Mouse (Mus musculus) lung, postnatal 0 days (tissue): Measurements from ENCODE around the gene Rab21. TPM values are rescaled to one million over a fixed set of nuclear protein-coding genes. Genes with fewer than 3 reads are reported as not detected.

Experiments
- ATAC-seq: fragments of 200-750 bp; cut with Nextera tagmentation; 2 replicates; pipeline ENCODE4 v1.8.0; 2017; ENCODE audit warnings: moderate library complexity
- DNase-seq: peaks from one replicate; pipeline ENCODE4 v3.0.0-alpha.2; 2016; ENCODE audit warnings: low spot score
- H3K27ac ChIP-seq: fragments of 300-500 bp; sonication (generic); 2 replicates; pipeline ENCODE4 v1.5.1; 2014; ENCODE audit warnings: antibody characterized with exemption, mild to moderate bottlenecking, low read length, mixed read lengths
- H3K27me3 ChIP-seq: fragments of 300-500 bp; sonication (generic); replicated peaks from 2 replicates; pipeline ENCODE4 v1.6.1; 2014; ENCODE audit warnings: low read length, mixed read lengths; ENCODE audit not compliant: insufficient read depth
- H3K36me3 ChIP-seq: fragments of 300-500 bp; sonication (generic); 2 replicates; pipeline ENCODE4 v1.6.1; 2014; ENCODE audit warnings: low read length, mixed read lengths; ENCODE audit not compliant: insufficient read depth
- H3K4me1 ChIP-seq: fragments of 300-500 bp; sonication (generic); 2 replicates; pipeline ENCODE4 v1.6.1; 2014; ENCODE audit warnings: antibody characterized with exemption, low read depth, low read length, mixed read lengths; ENCODE audit not compliant: insufficient read depth
- H3K4me2 ChIP-seq: fragments of 300-500 bp; sonication (generic); replicated peaks from 2 replicates; pipeline ENCODE4 v1.6.1; 2014; ENCODE audit warnings: low read depth, mild to moderate bottlenecking, low read length, moderate library complexity, mixed read lengths
- H3K4me3 ChIP-seq: fragments of 300-500 bp; sonication (generic); 2 replicates; pipeline ENCODE4 v1.5.1; 2014; ENCODE audit warnings: low read depth, low read length
- H3K9ac ChIP-seq: fragments of 300-500 bp; sonication (generic); replicated peaks from 2 replicates; pipeline ENCODE4 v1.6.1; 2014; ENCODE audit warnings: low read depth, mild to moderate bottlenecking
- H3K9me3 ChIP-seq: fragments of 300-500 bp; sonication (generic); 2 replicates; pipeline ENCODE4 v1.6.1; 2016; ENCODE audit warnings: low read length, mixed read lengths
- CTCF ChIP-seq: IDR thresholded peaks from 2 replicates; pipeline ENCODE4 v1.5.1; 2016; ENCODE audit warnings: antibody characterized with exemption, mild to moderate bottlenecking
- EP300 ChIP-seq: IDR thresholded peaks from 2 replicates; pipeline ENCODE4 v1.6.1; 2016; ENCODE audit warnings: antibody characterized with exemption, mild to moderate bottlenecking, control low read depth
- WGBS: fragments of 180-500 bp; shearing (Covaris S2); extraction: QIAGEN DNeasy Blood & Tissue Kit; methylation state at CpG from one replicate; pipeline ENCODE4 v1.1.7; 2014; 5-methylcytosine and 5-hydroxymethylcytosine counted together
- polyA plus RNA-seq: library from polyadenylated mRNA; unstranded; fragments of >200 nt; fragmentation: Nextera tagmentation; extraction: Ambion mirVana; gene quantifications from 2 replicates; pipeline ENCODE4 v1.2.1, GENCODE M21; 2015

Rab21 gene
- polyA plus RNA-seq, 1 experiment from 2014 or later = 9.1 TPM

DNA sequence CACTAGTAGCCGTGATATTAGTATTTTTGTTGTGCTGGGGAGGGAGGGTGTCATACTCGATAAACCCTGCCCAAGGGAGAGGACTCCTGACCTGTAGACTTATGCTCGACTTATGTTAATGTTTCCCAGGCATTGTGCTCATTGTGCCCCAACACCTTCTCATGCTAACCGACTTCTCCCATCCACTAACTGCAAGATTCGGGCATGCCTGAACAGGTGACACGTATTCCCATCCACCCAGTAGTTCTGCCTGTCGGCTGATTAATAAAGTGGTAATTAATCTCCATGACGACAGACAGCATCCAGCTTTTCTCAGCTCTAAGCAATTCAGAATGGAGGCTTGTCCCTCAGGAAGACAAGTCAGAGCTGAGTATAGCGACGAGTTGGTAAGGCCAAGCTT lies 33.6 kb upstream of the Rab21 start:
- Histone ChIP-seq H3K4me1 (no peaks in the 10 kb centered on the region), H3K27me3 (no peaks in the 10 kb centered on the region), H3K36me3 (no peaks in the 10 kb centered on the region; the same call in none of the 2 replicates), H3K27ac (no peak overlapping the region), H3K9me3 (no peaks in the 10 kb centered on the region), H3K9ac (no peak overlapping the region), H3K4me3 (no peak overlapping the region), H3K4me2 (no peak overlapping the region)
- 74% methylated on average over 10 of the region's 10 CpGs for WGBS
- no peak for DNase-seq
- no peak for TF ChIP-seq CTCF
- no peak for TF ChIP-seq EP300
- ATAC-seq = no peak

DNA sequence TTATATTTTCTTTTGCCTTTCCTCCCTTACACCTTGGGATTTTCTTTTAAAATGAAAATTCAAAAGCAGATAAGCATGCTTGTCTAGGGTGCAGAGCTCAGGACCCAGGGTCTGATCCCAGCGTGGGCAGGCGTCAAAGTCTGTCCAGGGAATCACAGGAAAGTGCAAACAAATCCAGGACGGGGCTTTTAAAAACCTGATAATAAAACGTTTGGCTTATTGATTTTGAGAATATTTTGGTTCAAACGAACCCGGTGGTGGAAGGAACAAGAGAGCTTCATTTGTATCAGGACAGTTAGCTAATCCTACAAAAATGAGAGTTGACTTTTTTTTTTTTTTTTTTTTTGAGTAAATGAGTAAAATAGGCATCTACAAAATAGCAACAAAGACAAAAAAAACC lies 32.7 kb upstream of the Rab21 start:
- Histone ChIP-seq H3K4me1 (no peaks in the 10 kb centered on the region), H3K27ac (no peak overlapping the region), H3K4me3 (no peak overlapping the region), H3K9me3 (no peaks in the 10 kb centered on the region), H3K4me2 (no peak overlapping the region), H3K27me3 (no peaks in the 10 kb centered on the region), H3K9ac (no peak overlapping the region), H3K36me3 (peaks cover 1% of the 10 kb centered on the region)
- no peak for DNase-seq
- 60% methylated on average over 6 of the region's 6 CpGs for WGBS
- TF ChIP-seq CTCF (no peak), EP300 (no peak)
- ATAC-seq = no peak

DNA sequence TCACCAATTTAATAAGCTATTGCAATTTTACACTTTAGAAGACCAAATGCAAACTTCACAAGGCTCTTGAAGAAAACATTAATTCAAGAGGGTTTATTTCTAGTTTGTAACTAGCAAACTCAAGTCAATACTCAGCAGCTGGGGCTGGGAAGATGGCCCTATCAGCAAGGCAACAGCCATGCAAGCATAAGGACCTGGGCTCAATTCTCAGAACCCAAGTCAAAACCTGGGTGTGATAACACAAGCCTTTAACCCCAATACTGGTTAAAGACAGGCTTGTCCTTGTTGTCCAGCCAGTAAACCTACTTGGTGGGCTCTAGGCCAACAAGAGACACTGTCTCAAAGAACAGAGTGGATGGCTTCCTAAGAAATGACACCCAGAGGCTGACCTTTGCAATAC lies 31.1 kb upstream of the Rab21 start:
- Histone ChIP-seq H3K9me3 (no peaks in the 10 kb centered on the region), H3K27me3 (no peaks in the 10 kb centered on the region), H3K36me3 (peaks cover 4% of the 10 kb centered on the region), H3K9ac (no peak overlapping the region), H3K4me2 (no peak overlapping the region), H3K27ac (no peak overlapping the region), H3K4me3 (no peak overlapping the region), H3K4me1 (no peaks in the 10 kb centered on the region)
- DNase-seq (no peak), ATAC-seq (no peak)
- TF ChIP-seq CTCF (no peak), EP300 (no peak)

DNA sequence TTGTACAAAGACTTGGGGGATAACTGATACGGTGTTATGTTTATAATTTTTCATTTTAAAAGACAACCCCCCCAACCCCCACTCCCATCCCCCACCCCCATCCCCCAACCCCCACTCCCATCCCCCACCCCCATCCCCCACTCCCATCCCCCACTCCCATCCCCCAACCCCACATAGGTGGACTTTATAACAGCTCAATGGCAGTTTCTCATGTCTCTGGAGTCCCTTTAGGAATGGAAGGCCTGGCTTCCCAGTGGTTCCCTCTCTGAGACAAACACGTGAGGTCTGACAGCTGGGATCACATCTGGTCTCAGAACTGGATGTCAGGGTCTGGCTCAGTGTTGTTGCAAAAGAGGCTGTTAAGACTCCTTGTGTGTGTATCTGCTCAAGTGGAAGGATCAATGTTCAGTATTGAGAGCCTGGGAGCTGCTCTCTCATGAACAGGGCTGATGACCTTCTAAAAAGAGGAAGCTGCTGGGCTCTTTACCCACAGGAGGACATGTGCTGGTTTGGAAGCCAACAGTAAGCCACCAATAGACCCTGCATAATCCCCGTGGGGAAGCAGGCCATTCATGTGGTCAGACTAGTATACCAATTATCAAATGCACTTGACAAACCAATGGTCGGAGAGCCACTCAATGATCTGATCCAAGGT lies 27.5 kb upstream of the Rab21 start:
- no peak for ATAC-seq
- Histone ChIP-seq H3K36me3 (peaks cover 4% of the 10 kb centered on the region), H3K4me1 (no peaks in the 10 kb centered on the region), H3K4me2 (no peak overlapping the region), H3K9me3 (no peaks in the 10 kb centered on the region), H3K9ac (no peak overlapping the region), H3K27ac (no peak overlapping the region), H3K4me3 (no peak overlapping the region), H3K27me3 (no peaks in the 10 kb centered on the region)
- no peak for DNase-seq
- WGBS = 74% methylated on average over 4 of the region's 4 CpGs
- no peak for TF ChIP-seq CTCF
- TF ChIP-seq EP300 = no peak

DNA sequence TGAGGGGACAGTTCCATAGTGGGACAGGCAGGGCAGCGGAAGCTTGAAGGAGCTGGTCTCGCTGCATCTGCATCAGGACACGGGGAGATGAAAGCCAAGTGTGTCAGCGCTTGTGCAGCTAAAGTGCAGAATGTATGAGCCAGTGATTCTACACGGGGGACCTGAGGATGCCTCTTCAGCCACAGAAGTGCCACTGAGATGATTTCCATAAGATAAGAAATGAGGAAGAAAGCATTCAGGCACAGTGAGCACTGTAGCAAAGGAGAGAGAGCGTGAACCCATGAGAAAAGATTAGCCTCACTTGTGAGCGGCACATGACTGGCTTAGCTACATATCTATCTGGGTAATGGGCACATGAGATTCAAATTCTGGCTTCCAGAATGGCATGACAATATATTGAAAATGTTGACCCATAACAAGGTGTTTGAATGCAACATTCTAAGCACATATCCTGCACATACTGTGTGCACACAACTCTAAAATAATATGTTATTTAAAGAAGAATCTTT lies 24.5 kb upstream of the Rab21 start:
- Histone ChIP-seq H3K9me3 (no peaks in the 10 kb centered on the region), H3K4me1 (no peaks in the 10 kb centered on the region), H3K4me3 (no peak overlapping the region), H3K4me2 (no peak overlapping the region), H3K27ac (no peak overlapping the region), H3K36me3 (peaks cover 4% of the 10 kb centered on the region; the same call in 1 of the 2 replicates), H3K9ac (no peak overlapping the region), H3K27me3 (no peaks in the 10 kb centered on the region)
- no peak for DNase-seq
- 86% methylated on average over 7 of the region's 7 CpGs for WGBS
- no peak for ATAC-seq
- no peak for TF ChIP-seq CTCF
- TF ChIP-seq EP300 = no peak

DNA sequence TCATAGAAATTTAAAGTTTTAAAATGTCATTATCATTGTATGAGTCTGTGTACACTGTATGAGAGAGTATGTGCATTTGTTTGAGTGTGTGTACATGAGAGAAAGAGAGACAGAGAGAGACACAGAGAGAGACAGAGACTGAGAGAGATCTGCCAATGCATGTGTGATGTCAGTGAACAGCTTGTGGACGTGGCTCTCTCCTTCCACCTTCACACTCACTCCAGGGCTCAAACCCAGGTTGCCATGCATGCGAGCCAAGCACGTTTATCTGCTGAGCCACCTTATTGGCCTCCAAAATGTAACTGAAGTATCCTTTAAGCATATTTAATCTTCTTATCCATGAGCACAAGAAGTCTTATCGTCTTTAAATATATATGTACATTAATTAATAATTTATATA lies 21.5 kb upstream of the Rab21 start:
- no peaks in the 10 kb centered on the region for H3K27me3 ChIP-seq
- H3K4me1 ChIP-seq = no peaks in the 10 kb centered on the region
- 74% methylated on average over 4 of the region's 4 CpGs for WGBS
- H3K27ac ChIP-seq = no peak overlapping the region
- ATAC-seq (no peak), DNase-seq (no peak)
- no peak overlapping the region for H3K9ac ChIP-seq
- no peak overlapping the region for H3K4me2 ChIP-seq
- H3K4me3 ChIP-seq = no peak overlapping the region
- H3K9me3 ChIP-seq = no peaks in the 10 kb centered on the region
- TF ChIP-seq EP300 (no peak), CTCF (no peak)
- H3K36me3 ChIP-seq = no peaks in the 10 kb centered on the region
